Mouse (Mus musculus) left cerebral cortex, postnatal 4 days (tissue): ENCODE data around the gene Pcnx. TPM values are rescaled to one million over a fixed set of nuclear protein-coding genes. Genes with fewer than 3 reads are reported as not detected.

Experiments
- DNase-seq: peaks from one replicate; pipeline ENCODE4 v3.0.0-alpha.2; 2022
- intact Hi-C: fragments of 180-260 bp; cut with DNase I; formaldehyde crosslinking; loops from one replicate; pipeline ENCODE4 v1.15.1; 2025
- total RNA-seq, 2 experiments: library from RNA; stranded (reverse); gene quantifications; 2 replicates each; pipeline ENCODE4 v1.2.3; 2021

The Pcnx gene
- total RNA-seq, 2 experiments from 2014 or later: 92.7 to 107 TPM

- peak; percentile 32 for DNase-seq
- intact Hi-C loops: no loop called here
These were observed 6.8 kb upstream of the Pcnx start for GRCm38 (mm10) chr12:81852977-81853376.

GRCm38 (mm10) chr12:81853543-81853942 lies 6.3 kb upstream of the Pcnx start:
- no peak for DNase-seq
- intact Hi-C loops: no loop called here

DNA sequence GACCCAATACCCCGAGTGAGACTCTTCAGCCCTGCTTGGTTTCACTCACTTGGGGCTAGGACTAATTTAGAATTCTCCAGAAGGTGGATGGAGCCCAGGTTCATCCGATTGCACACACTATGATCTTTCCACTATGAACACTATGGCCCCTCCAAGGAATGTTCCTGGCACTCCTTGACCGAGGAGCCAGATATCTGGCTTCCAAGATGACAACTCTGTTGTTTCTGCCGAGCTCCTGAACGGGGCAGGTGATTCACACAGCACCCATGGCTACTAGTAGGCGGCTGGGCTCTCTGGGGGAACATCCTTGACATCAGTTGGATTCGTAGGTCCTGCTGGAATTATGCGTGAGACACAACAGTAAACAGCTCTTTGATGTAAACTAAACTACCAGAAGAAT lies 4.8 kb upstream of the Pcnx start:
- intact Hi-C loops: no loop called here

GRCm38 (mm10) chr12:81856696-81857095 lies 3.1 kb upstream of the Pcnx start:
- DNase-seq: no peak
- intact Hi-C loops: no loop called here

More for the DNA sequence above, 4.8 kb upstream of the Pcnx start:
- DNase-seq: no peak

- intact Hi-C loops: no loop called here
- peak; percentile 9 for DNase-seq
These were observed 2.6 kb upstream of the Pcnx start for GRCm38 (mm10) chr12:81857251-81857650.

DNA sequence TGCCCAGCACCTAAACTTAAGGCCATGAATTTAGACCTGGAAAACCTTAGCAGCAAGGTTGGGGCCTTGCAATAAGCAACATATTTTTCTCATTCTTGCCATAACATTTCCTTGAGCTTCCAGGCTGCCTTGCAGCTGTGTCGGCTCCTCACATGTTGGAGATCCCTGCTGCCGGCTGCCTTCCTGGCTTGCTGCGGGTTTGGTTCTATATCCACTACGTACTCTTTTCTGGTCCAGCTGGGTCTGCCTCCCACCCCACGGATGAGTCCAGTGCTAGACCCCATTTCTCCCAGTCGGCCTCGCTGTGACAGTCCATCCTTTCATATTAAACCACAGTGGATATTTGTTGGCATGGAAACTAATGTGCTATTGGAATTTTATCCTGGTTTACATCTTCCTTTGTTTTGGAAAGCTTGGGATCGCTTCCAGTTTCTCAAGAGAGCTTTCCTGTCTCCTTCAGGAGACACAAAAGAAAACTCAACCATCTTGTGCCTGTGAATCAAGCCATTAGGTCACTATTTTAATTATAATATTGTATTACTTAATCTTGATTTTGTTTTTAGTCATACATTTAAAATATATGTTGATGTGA lies 1.7 kb upstream of the Pcnx start:
- DNase-seq: no peak
- intact Hi-C loops: no loop called here

DNA sequence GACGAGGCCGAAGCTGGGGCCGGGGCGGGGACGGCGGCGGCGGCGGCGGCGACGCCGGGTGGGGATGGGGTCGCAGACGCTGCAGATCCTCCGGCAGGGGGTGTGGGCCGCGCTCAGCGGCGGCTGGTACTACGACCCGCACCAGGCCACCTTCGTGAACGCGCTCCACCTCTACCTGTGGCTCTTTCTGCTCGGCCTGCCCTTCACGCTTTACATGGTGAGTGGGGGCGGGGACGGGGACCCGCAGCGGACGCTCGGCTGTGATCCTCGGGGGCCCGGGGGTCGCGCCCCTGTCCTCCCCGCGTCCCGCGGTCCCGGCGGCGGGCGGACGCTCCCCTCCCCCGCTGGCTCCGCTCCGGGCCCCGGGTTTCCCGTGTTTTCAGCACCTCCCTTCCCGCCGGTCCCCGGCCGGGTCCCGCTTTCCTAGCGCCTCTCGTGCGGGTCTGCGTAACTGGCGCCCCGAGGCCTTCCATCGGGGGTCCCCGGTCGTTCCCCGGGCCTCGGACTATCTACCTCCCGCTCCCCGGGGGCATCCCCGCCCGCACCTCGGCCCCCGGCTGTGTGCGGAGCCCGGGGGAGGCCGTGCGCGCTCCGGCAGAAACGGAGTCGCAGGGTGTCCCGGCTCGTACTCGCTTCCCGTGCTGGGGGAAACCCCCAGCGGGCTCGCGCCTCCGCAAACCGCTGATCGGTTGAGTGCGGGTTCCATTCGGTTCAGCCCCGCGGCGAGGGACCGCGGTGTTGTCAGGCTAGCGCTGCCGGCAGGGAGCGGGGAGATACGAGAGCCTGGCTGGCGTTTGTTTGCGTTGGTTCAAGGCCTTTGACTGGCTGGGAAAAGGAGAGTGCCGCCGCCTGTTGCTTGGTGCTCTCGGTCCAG lies 722 bp downstream of the Pcnx start:
- intact Hi-C loops: loop anchor here (5.0 kb wide), 2 partner anchors 57 to 63 kb away; no protein-coding TSS in a partner anchor

GRCm38 (mm10) chr12:81861199-81862085 lies 1.6 kb downstream of the Pcnx start:
- intact Hi-C loops: loop anchor here (5.0 kb wide), 2 partner anchors 56 to 64 kb away; no protein-coding TSS in a partner anchor

More for the DNA sequence above, 722 bp downstream of the Pcnx start:
- DNase-seq: peak; percentile 59

GRCm38 (mm10) chr12:81862351-81862802 lies 2.6 kb downstream of the Pcnx start:
- intact Hi-C loops: loop anchor here (5.0 kb wide), 2 partner anchors 55 to 65 kb away; no protein-coding TSS in a partner anchor
- DNase-seq: no peak

More at GRCm38 (mm10) chr12:81861199-81862085, 1.6 kb downstream of the Pcnx start:
- peak; percentile 7 for DNase-seq

DNA sequence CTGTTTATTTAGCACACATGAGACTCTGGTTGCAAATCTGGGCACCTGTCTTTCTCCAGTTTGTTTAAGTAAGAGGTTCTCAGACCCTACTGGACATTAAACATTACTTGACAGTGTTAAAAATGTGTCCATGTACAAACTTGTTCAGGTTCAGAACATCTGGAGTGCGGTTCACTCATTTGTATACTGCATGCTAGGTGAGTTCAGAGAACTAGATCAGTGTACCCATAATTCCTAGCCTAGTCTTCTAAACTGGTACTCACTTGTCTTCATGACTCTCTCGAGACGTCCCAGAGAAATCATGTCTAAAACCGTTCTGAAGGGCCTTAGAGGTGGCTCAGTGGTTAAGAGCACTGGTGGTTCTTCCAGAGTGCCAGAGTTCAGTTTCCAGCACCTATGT lies 4.1 kb downstream of the Pcnx start:
- intact Hi-C loops: loop anchor here (5.0 kb wide), 2 partner anchors 53 to 67 kb away; no protein-coding TSS in a partner anchor
- no peak for DNase-seq

GRCm38 (mm10) chr12:81865183-81865582 lies 5.4 kb downstream of the Pcnx start:
- intact Hi-C loops: no loop called here
- no peak for DNase-seq

- DNase-seq: no peak
- intact Hi-C loops: no loop called here
These were observed 7.5 kb downstream of the Pcnx start for GRCm38 (mm10) chr12:81867316-81867715.

DNA sequence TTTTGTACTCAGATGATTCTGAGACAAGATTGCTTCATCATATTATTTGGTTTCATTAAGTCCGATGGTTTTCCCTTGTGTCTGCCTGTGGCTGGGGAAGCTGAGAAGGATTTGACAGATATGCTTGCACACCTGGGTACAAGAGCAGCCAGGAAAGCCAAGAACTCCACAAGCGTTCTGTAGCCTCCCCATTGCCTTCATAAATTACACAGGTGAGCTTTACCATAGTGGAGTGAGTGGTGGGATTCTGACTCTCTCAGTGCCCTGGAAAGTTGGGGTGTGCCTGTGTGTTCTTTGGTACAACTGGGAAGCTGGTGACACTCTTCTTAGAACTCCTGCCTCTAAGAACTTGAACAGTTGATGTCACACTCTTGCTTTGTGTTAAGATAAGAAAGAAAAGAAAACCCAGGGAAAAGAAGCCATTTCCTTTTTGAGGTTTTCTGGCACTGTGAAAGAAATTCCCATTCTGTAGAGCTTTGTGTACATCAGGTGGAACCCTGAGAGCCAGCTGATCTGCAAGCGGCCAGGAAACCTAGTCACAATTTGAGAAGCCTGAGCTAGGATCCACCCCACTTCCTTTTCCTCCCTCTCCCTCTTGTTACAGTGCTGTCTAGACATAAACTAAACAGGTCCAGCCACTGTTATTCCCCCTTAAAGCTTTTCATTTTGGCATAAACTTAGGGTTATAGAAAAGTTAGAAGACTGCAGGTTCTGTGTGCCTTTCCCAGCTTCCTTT lies 9.6 kb downstream of the Pcnx start:
- DNase-seq: no peak
- intact Hi-C loops: no loop called here

DNA sequence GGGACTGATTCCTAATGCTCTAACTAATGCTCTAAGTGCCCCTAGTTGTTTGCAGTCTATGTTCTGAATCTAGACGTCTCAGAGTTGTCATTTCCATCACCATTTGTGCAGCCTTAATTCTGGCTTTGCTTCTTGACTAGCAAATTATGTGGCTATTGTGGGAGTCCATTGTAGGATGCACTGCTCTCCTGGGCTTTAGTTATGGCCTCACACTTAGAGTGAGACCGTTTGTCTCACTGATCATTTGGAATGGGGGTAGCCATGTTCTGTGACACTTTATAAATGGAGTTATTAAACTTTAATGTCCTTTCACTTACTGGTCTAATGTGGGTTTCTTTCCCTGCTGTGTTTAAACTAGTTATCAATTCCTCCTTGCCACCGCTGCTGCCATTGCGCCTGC lies 13.5 kb downstream of the Pcnx start:
- intact Hi-C loops: no loop called here
- no peak for DNase-seq

- intact Hi-C loops: no loop called here
These were observed 20.3 kb downstream of the Pcnx start for GRCm38 (mm10) chr12:81880161-81880560.

GRCm38 (mm10) chr12:81883255-81884106 lies 23.7 kb downstream of the Pcnx start:
- intact Hi-C loops: no loop called here
- no peak for DNase-seq

More at GRCm38 (mm10) chr12:81880161-81880560, 20.3 kb downstream of the Pcnx start:
- DNase-seq: no peak

DNA sequence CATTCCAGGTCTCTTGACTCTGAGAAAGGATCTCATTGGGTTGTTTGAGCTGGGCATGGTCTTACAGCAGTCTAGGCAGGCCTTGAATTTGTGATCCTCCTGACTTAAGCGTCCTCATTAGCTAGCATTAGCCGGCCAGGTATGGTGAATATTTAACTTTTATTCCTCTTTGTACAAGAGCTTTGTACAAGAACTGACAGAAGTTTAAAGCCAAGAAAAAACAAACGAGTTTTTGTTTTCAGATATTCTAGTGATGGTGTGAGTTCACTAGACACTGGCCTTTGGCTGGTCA lies 24.2 kb downstream of the Pcnx start:
- intact Hi-C loops: no loop called here
- DNase-seq: no peak

DNA sequence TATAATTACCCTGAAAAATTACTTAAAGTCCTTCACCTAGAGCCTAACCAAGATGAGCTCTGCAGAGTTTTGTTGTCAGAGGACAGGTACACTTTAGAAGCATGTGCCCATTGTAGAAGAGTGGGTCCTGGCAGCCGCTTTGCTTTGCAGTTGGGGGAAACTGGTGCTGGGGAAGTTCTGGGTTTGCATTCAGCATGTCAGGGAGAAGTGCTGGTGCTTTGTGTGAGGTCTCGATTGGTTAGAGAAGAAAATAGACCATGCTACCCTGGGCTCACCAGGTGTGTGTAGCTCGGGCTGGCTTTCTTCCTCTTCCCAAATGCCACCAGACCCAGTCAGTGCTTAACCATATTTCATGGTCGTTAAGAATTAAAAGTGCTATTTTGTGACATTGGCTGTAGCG lies 25.2 kb downstream of the Pcnx start:
- intact Hi-C loops: no loop called here

DNA sequence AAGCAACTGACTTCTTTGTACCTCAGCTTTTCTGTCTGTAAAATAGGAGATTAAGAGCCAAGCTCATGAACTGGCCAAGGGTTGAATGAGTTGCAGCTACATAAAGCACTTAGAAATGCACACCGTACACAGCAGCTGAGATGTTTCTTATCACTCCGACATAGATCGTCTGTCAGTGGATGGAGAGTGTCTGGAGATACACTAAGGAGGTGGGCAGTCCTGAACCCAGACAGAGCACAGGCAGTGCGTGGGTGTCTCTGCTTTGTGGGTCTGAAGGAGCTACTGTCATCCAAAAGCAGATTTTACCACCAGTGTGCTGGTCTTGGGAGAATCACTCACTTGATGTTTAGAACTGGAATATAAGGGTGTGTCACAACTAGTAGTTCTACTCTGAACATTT lies 26.2 kb downstream of the Pcnx start:
- no peak for DNase-seq
- intact Hi-C loops: no loop called here

More for the DNA sequence above, 25.2 kb downstream of the Pcnx start:
- no peak for DNase-seq
